Mouse (Mus musculus) adrenal gland, adult 2 months (tissue): ENCODE results near the gene Hmgcs1. TPM values are rescaled to one million over a fixed set of nuclear protein-coding genes. Genes with fewer than 3 reads are reported as not detected.
A peak's percentile ranks its signal among the peaks of the same experiment; 100 is the strongest.

ENCODE experiments used
- DNase-seq: peaks from one replicate; pipeline ENCODE4 v3.0.0; 2021
- polyA plus RNA-seq: library from polyadenylated mRNA; depleted of rRNA; stranded (reverse); fragments of >200 nt; gene quantifications from 2 replicates; pipeline ENCODE4 v1.2.3, GENCODE M21; 2012; rRNA removed
- total RNA-seq, 2 experiments: library from RNA; stranded (reverse); gene quantifications; 2 replicates each; pipeline ENCODE4 v1.2.3; 2021

Gene Hmgcs1
- total and polyA plus RNA-seq, 3 experiments: 46.2 to 624 (median 155) TPM

GRCm38 (mm10) chr13:119753859-119754634 is 63.9 kb downstream of the Hmgcs1 start:
- no peak for DNase-seq

- peak; percentile 14 for DNase-seq
Measured at GRCm38 (mm10) chr13:119754635-119755020, 64.4 kb downstream of the Hmgcs1 start.

DNA sequence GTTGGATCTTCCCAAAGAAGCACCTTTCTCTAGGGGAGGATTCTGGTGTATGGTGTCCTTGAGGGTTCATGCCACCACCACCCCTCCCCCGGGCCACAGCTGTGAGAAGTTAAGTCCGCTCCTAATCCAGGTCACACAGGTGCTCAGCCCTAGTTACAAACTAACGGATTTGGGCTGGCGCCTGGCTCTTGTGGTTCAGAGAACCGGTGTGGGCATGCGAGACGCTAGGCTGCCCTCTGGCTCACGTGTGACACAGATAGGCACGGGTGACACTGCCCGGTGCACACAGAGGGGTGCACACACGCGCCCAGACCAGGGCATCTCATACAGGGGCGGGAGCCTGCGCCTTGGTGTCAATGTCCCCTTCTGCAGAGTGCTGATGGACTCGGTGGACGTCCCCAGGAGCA is 65.0 kb downstream of the Hmgcs1 start:
- no peak for DNase-seq

GRCm38 (mm10) chr13:119755681-119756471 is 65.7 kb downstream of the Hmgcs1 start, which contains the start of gene Nim1k:
Gene Nim1k (minus strand): TSS chr13:119755882.
- DNase-seq: peak; percentile 94

DNA sequence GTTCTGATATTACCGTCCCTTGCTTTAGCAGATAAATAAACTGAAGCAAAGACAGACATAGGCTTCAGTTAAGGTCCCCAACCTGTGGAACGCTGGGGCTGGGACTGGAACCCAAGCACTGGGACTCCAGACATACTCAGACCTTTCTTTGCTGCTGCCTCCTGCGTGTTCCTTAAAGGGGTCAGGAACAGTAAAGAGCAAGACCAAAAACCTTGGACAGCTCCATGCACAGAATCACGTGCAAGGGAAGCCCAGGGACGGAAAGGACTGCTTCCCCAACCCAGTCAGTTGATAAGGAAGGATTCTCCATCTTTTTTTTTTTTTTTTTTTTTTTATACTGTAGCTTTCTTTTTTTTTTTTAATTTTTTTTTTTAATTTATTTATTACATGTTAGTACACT is 66.7 kb downstream of the Hmgcs1 start:
- no peak for DNase-seq

Other genes with a start within 250 kb of the Hmgcs1 start
- 10 to 100 TPM; 16.8 to 17.3 TPM for gene 4833420G17Rik, start 227.6 kb upstream of the Hmgcs1 start, total RNA-seq
- gene 4833420G17Rik, start 227.6 kb upstream of the Hmgcs1 start, polyA plus RNA-seq: 6.1 and 7.4 TPM in 2 replicates
- gene Tmem267, start 202.3 kb upstream of the Hmgcs1 start, total RNA-seq: 10 to 100 TPM; 10.7 to 11.5 TPM
- gene Tmem267, start 202.3 kb upstream of the Hmgcs1 start, polyA plus RNA-seq: 6.6 and 6.7 TPM in 2 replicates
- gene 3110070M22Rik, start 202.0 kb upstream of the Hmgcs1 start, total RNA-seq: 1 to 10 TPM in 1 of 2 experiments, under 1 TPM in 1; 0.78 to 2.3 TPM
- gene 3110070M22Rik, start 202.0 kb upstream of the Hmgcs1 start, polyA plus RNA-seq: 2.0 and 3.3 TPM in 2 replicates
- 1 to 10 TPM in 1 of 2 experiments, under 1 TPM in 1; 0.62 to 1.0 TPM for gene Ccl28, start 66.6 kb upstream of the Hmgcs1 start, total RNA-seq
- not detected in 2 replicates for gene Ccl28, start 66.6 kb upstream of the Hmgcs1 start, polyA plus RNA-seq
- gene Nim1k, start 65.5 kb downstream of the Hmgcs1 start, total RNA-seq: 1 to 10 TPM; 1.8 to 2.4 TPM
- gene Nim1k, start 65.5 kb downstream of the Hmgcs1 start, polyA plus RNA-seq: 2.1 and 2.7 TPM in 2 replicates
- gene Zfp131, start 100.5 kb downstream of the Hmgcs1 start, total RNA-seq: 10 to 100 TPM; 30.3 to 39.3 TPM
- gene Zfp131, start 100.5 kb downstream of the Hmgcs1 start, polyA plus RNA-seq: 24.7 and 27.3 TPM in 2 replicates
- gene AF067063, start 139.8 kb downstream of the Hmgcs1 start, total RNA-seq: not detected
- not detected in 2 replicates for gene AF067063, start 139.8 kb downstream of the Hmgcs1 start, polyA plus RNA-seq
- gene D13Ertd608e, start 145.6 kb downstream of the Hmgcs1 start, total RNA-seq: not detected
- gene D13Ertd608e, start 145.6 kb downstream of the Hmgcs1 start, polyA plus RNA-seq: not detected in 2 replicates
- gene Tcstv1, start 204.4 kb downstream of the Hmgcs1 start, total RNA-seq: not detected
- not detected in 2 replicates for gene Tcstv1, start 204.4 kb downstream of the Hmgcs1 start, polyA plus RNA-seq
- not detected for gene Gm21761, start 238.9 kb downstream of the Hmgcs1 start, total RNA-seq
- gene Gm21761, start 238.9 kb downstream of the Hmgcs1 start, polyA plus RNA-seq: not detected in 2 replicates